Mouse (Mus musculus) bone marrow macrophage, adult 2 months (primary cell): ENCODE results near the gene Fgf15. TPM values are rescaled to one million over a fixed set of nuclear protein-coding genes. Genes with fewer than 3 reads are reported as not detected.
"Not testable (repeated sequence)": the region's sequence is repeated elsewhere in the genome, so short reads cannot be mapped to it uniquely, and the experiment has no call there.

Experiments
- H3K27ac ChIP-seq: 2 replicates; pipeline ENCODE4 v1.5.1; 2012; ENCODE audit warnings: low read depth, low read length; ENCODE audit not compliant: insufficient read depth
- H3K4me1 ChIP-seq: 2 replicates; pipeline ENCODE4 v1.6.1; 2012; ENCODE audit warnings: low read length; ENCODE audit not compliant: control insufficient read depth, insufficient read depth
- H3K4me3 ChIP-seq: 2 replicates; pipeline ENCODE4 v1.5.1; 2012; ENCODE audit warnings: mild to moderate bottlenecking, low read length, moderate library complexity; ENCODE audit not compliant: insufficient read depth
- CTCF ChIP-seq: IDR thresholded peaks from 2 replicates; pipeline ENCODE4 v1.5.1; 2012; ENCODE audit warnings: low read depth, mild to moderate bottlenecking, low read length, moderate library complexity
- POLR2A ChIP-seq: IDR thresholded peaks from 2 replicates; pipeline ENCODE4 v1.6.1; 2012; ENCODE audit warnings: mild to moderate bottlenecking, low read depth, low read length, borderline replicate concordance
- polyA plus RNA-seq: library from polyadenylated mRNA; stranded (reverse); fragments of >200 nt; gene quantifications from 2 replicates; pipeline ENCODE4 v1.2.4, GENCODE M21; 2012; ENCODE audit not compliant: missing spikeins, insufficient read depth, insufficient read length

The Fgf15 gene
- polyA plus RNA-seq, 1 experiment: not detected

GRCm38 (mm10) chr7:144887672-144888071, 8.7 kb upstream of the Fgf15 start:
- no peaks in the 10 kb centered on the region for H3K4me1 ChIP-seq
- no peak for TF ChIP-seq POLR2A
- TF ChIP-seq CTCF: no peak
- no peak overlapping the region for H3K4me3 ChIP-seq
- H3K27ac ChIP-seq: no peak overlapping the region

GRCm38 (mm10) chr7:144888564-144889299, 7.6 kb upstream of the Fgf15 start:
- Histone ChIP-seq H3K4me3 (no peak overlapping the region), H3K27ac (no peak overlapping the region), H3K4me1 (no peaks in the 10 kb centered on the region)
- TF ChIP-seq POLR2A (no peak), CTCF (no peak)

GRCm38 (mm10) chr7:144890661-144891060, 5.7 kb upstream of the Fgf15 start:
- H3K27ac ChIP-seq, H3K4me3 ChIP-seq, H3K4me1 ChIP-seq: not testable (repeated sequence)

- no peaks in the 10 kb centered on the region; the same call in 1 of the 2 replicates for H3K4me1 ChIP-seq
- H3K4me3 ChIP-seq: no peak overlapping the region
- no peak for TF ChIP-seq POLR2A
- TF ChIP-seq CTCF: no peak
- H3K27ac ChIP-seq: no peak overlapping the region
Observed at GRCm38 (mm10) chr7:144891863-144892262, 4.5 kb upstream of the Fgf15 start.

- Histone ChIP-seq H3K4me1 (no peaks in the 10 kb centered on the region; the same call in 1 of the 2 replicates), H3K27ac (no peak overlapping the region), H3K4me3 (no peak overlapping the region)
- no peak for TF ChIP-seq POLR2A
- TF ChIP-seq CTCF: no peak
Observed at GRCm38 (mm10) chr7:144892322-144892721, 4.0 kb upstream of the Fgf15 start.

GRCm38 (mm10) chr7:144894191-144894590, 2.1 kb upstream of the Fgf15 start:
- Histone ChIP-seq H3K27ac (no peak overlapping the region), H3K4me3 (no peak overlapping the region), H3K4me1 (no peaks in the 10 kb centered on the region; the same call in 1 of the 2 replicates)
- TF ChIP-seq CTCF (peak; percentile 27; the same call in 1 of the 2 replicates), POLR2A (no peak)

GRCm38 (mm10) chr7:144894706-144895105, 1.6 kb upstream of the Fgf15 start:
- Histone ChIP-seq H3K4me1 (no peaks in the 10 kb centered on the region; the same call in 1 of the 2 replicates), H3K4me3 (no peak overlapping the region), H3K27ac (no peak overlapping the region)
- no peak for TF ChIP-seq POLR2A
- TF ChIP-seq CTCF: no peak

- TF ChIP-seq CTCF (peak; percentile 62), POLR2A (no peak)
- H3K4me3 ChIP-seq: peak overlapping the region; percentile 37
- no peak overlapping the region for H3K27ac ChIP-seq
- no peaks in the 10 kb centered on the region; the same call in 1 of the 2 replicates for H3K4me1 ChIP-seq
Observed at GRCm38 (mm10) chr7:144895305-144896111, 823 bp upstream of the Fgf15 start.

- TF ChIP-seq POLR2A (no peak), CTCF (no peak)
- H3K27ac ChIP-seq: no peak overlapping the region
- no peak overlapping the region for H3K4me3 ChIP-seq
- H3K4me1 ChIP-seq: no peaks in the 10 kb centered on the region; the same call in 1 of the 2 replicates
Observed at GRCm38 (mm10) chr7:144898506-144898905, 2.2 kb downstream of the Fgf15 start.

GRCm38 (mm10) chr7:144905514-144905913, 9.2 kb downstream of the Fgf15 start:
- H3K4me3 ChIP-seq, H3K27ac ChIP-seq, H3K4me1 ChIP-seq: not testable (repeated sequence)
